Mouse (Mus musculus) adrenal gland, adult 10 weeks (tissue): ENCODE measurements around the gene Cyp2d22. TPM values are rescaled to one million over a fixed set of nuclear protein-coding genes. Genes with fewer than 3 reads are reported as not detected.

ENCODE experiments used
- polyA plus RNA-seq: library from polyadenylated mRNA; stranded (reverse); fragments of 350-450 nt; fragmentation: Illumina TruSeq; extraction: RNeasy Lipid Tissue Mini Kit (QIAGEN cat#74804); gene quantifications from one replicate; pipeline ENCODE4 v1.2.3, GENCODE M21; 2014; ENCODE audit warnings: low read depth, low replicate concordance

Cyp2d22 gene
- polyA plus RNA-seq = 18.1 TPM

DNA sequence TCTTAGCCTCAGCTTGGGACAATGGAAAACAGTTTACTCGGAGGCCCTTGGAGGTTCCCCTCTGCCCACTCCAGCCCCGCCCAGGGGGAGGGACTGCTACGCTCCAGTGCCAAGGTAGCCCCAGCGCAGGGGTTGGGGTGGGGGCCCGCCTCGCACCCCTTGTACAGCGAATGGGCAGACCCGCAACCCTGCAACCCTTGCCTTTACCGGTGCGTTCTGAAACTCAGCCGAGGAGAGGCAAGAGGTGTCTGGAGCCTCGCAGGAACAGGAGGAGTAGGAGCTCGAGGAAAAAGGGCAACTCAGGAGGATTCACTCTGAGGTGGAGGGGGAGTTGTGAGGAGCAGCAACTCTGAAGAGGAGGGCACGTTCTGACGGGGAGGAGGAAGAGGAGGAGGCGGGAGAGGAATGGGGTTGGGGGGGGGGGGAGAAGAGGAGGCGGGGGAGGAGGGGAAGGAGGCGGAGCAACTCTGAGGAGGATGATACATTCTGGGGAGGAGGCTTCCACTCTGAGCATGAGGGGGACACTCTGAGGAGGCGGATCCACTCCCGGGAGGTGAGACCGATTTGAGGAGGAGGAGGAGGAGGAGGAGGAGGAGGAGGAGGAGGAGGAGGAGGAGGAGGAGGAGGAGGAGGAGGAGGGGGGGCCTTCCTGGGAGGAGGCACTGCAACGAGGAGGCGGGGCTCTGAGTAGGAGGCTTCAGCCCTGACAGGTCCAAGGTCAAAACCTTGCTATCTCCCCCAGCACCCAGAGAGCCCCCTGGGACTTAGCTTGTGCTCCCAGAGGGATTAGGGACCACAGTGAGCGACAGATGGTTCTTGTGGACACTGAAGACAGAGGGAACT, at the start of gene Cyp2d22:
TSS of gene Cyp2d22 (minus strand) at position 390 of the 843 bp plus-strand sequence.

DNA sequence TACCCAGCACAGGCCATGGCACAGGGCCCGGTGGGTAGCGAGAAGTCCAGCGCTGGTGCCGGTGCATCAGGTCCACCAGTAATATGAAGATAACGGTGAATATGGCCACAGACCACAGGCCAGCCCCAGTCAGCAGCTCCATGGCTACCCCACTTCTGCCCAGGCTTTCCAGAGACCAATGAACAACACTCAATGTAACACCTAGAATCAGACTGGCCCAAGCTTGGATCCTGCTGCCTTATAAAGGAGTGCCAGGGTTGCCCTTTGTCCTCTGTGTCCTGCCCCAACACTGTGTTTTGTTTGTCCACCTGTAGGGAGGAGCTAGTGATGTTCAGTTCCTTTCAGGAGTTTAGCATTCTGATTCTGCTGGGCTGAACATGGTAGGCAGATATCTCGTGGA, 26.9 kb upstream of the Cyp2d22 start, which contains the start of gene Cyp2d10:
TSS of gene Cyp2d10 (minus strand) at position 215 of the 400 bp plus-strand sequence.

DNA sequence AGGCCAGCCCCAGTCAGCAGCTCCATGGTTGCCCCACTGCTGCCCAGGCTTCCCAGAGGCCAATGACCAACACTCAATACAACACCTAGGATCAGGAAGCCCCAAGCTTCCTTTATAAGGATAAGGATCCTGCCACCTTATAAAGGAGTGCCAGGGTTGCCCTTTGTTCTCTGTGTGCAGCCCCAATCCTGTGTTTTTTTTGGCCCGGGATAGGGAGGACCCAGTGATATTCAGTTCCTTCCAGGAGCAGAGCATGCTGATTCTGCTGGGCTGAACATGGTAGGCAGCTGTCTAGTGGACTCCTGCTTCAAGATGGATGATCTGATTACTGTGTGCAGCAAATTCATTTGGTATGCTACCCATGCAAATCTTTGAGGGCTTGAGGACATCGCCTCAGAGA, 13.9 kb upstream of the Cyp2d22 start, which contains the start of gene Cyp2d11:
TSS of gene Cyp2d11 (minus strand) at position 101 of the 400 bp plus-strand sequence.

DNA sequence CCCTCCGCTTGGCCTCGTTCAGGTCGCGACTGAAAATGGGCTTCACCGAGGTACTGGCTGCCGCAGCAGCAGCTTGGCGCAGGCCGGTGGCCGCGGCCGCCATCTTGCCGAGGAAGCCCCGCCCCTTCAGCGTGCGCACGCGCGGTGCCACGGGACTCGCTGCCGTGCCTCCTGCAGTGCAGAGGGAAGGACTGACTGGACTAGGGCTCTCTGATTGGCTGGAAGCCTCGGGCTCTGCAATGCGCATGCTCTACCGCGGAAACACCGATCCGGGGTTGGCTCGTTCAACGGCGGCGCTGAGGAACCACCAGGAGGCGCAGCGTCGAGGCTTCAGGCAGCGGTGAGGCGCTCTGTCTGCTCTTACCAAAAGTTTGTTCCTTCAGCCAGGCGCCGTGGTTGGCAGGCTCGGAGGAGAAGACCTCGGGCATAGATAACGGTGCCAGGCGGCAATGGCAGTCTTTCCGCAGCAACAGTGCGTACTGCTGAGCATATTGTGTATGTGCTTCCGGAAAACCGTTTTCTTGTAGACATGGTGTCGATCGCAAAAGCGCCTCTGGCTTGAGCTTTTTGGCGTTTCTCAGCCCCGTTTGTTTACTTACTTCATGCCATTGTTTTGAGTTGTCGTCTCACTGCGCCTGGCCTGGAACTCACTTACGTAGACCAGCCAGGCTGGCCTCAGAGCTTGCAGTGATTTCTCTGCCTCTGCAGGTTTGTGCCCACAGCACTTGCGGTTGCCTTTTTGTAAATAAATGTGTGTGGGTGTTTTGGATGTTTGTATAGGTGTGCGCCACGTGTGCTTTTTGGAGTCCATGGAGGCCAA, 25.7 kb downstream of the Cyp2d22 start, which contains the start of gene Ndufa6:
TSS of gene Ndufa6 (minus strand) at position 197 of the 820 bp plus-strand sequence.

DNA sequence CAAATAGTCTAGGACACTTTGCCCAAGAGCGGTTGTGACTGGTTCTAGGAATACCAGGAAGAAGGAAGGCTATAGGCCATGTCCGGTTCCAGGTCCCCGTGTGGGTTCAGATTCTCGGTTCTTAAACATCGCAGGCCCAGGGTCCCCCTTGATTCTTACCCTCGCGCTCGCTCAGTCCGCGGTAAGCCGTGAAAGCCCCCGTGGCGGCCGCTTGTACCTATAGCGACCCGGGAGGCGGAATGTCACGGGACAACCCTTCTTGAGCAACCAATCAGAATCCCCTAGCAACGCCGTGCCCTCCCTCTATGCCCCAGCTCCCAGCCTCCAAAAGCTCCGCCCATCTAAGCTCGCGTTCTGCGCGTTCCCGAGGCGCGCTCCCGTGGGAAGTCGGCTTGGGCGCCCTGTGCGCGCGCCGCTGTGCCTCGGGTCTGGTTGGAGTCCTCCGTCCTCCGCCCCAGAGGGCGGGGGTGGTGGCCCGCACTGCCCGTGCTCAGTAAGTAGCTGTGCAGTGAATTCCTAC, 41.4 kb downstream of the Cyp2d22 start, which contains the start of the genes Naga, Pheta2 and Smdt1:
TSS of gene Naga (minus strand) at position 333 of the 520 bp plus-strand sequence.
TSS of gene Pheta2 (plus strand) at position 350 of the 520 bp plus-strand sequence.
TSS of gene Smdt1 (plus strand) at position 367 of the 520 bp plus-strand sequence.

Other genes starting within 250 kb of the Cyp2d22 start
- 14.1 TPM for gene Srebf2, start 233.1 kb downstream of the Cyp2d22 start, polyA plus RNA-seq
- not detected for gene Shisa8, start 167.4 kb downstream of the Cyp2d22 start, polyA plus RNA-seq
- not detected for gene Tnfrsf13c, start 155.9 kb downstream of the Cyp2d22 start, polyA plus RNA-seq
- not detected for gene Cenpm, start 135.5 kb downstream of the Cyp2d22 start, polyA plus RNA-seq
- gene 1500009C09Rik, start 127.9 kb downstream of the Cyp2d22 start, polyA plus RNA-seq = not detected
- 2.0 TPM for gene Sept3, start 105.4 kb downstream of the Cyp2d22 start, polyA plus RNA-seq
- not detected for gene Wbp2nl, start 81.3 kb downstream of the Cyp2d22 start, polyA plus RNA-seq
- 15.0 TPM for gene Naga, start 41.3 kb downstream of the Cyp2d22 start, polyA plus RNA-seq
- not detected for gene Pheta2, start 41.3 kb downstream of the Cyp2d22 start, polyA plus RNA-seq
- gene Smdt1, start 41.3 kb downstream of the Cyp2d22 start, polyA plus RNA-seq = 42.5 TPM
- gene Ndufa6, start 25.9 kb downstream of the Cyp2d22 start, polyA plus RNA-seq = 353 TPM
- not detected for gene Cyp2d11, start 13.8 kb upstream of the Cyp2d22 start, polyA plus RNA-seq
- gene Cyp2d10, start 26.9 kb upstream of the Cyp2d22 start, polyA plus RNA-seq = not detected
- not detected for gene Cyp2d9, start 53.2 kb upstream of the Cyp2d22 start, polyA plus RNA-seq
- not detected for gene Cyp2d12, start 174.8 kb upstream of the Cyp2d22 start, polyA plus RNA-seq
- gene Cyp2d34, start 240.7 kb upstream of the Cyp2d22 start, polyA plus RNA-seq = not detected